Mouse (Mus musculus): ENCODE data around the gene Slc17a9.

GRCm38 (mm10) chr2:180788843-180789242 lies 63.8 kb downstream of the Slc17a9 start:
- no peak for TF ChIP-seq CTCF (IDR thresholded peaks at IDR 0.05; ENCODE audit: control insufficient read depth, insufficient read depth, insufficient read length)
- no peak for TF ChIP-seq USF1 (IDR thresholded peaks at IDR 0.05; ENCODE audit: low read depth)

Measured in C2C12 (cell line).